Mouse (Mus musculus) kidney, embryonic 14.5 days (tissue): ENCODE measurements around the gene Fam131c. TPM values are rescaled to one million over a fixed set of nuclear protein-coding genes. Genes with fewer than 3 reads are reported as not detected.

ENCODE experiments used
- ATAC-seq: fragments of 200-750 bp; cut with Nextera tagmentation; 2 replicates; pipeline ENCODE4 v1.8.0; 2017; ENCODE audit warnings: moderate number of reproducible peaks, mild to moderate bottlenecking, moderate TSS enrichment, moderate library complexity; ENCODE audit not compliant: low FRiP score, low TSS enrichment
- H3K27ac ChIP-seq: fragments of 300-500 bp; sonication (generic); 2 replicates; pipeline ENCODE4 v1.5.1; 2014; ENCODE audit warnings: low read depth, mild to moderate bottlenecking, low read length, moderate library complexity, mixed read lengths
- H3K27me3 ChIP-seq: fragments of 300-500 bp; sonication (generic); 2 replicates; pipeline ENCODE4 v1.6.1; 2014; ENCODE audit warnings: mild to moderate bottlenecking, low read length; ENCODE audit not compliant: control insufficient read depth, insufficient read depth
- H3K36me3 ChIP-seq: fragments of 300-500 bp; sonication (generic); 2 replicates; pipeline ENCODE4 v1.6.1; 2014; ENCODE audit warnings: low read length, mixed read lengths; ENCODE audit not compliant: control insufficient read depth, insufficient read depth
- H3K4me1 ChIP-seq: fragments of 300-500 bp; sonication (generic); 2 replicates; pipeline ENCODE4 v1.6.1; 2014; ENCODE audit warnings: low read length, mixed read lengths; ENCODE audit not compliant: control insufficient read depth, insufficient read depth
- H3K4me2 ChIP-seq: fragments of 300-500 bp; sonication (generic); replicated peaks from 2 replicates; pipeline ENCODE4 v1.6.1; 2014; ENCODE audit warnings: low read depth, mild to moderate bottlenecking, low read length
- H3K4me3 ChIP-seq: fragments of 300-500 bp; sonication (generic); 2 replicates; pipeline ENCODE4 v1.5.1; 2014; ENCODE audit warnings: mild to moderate bottlenecking, low read length
- H3K9ac ChIP-seq: fragments of 300-500 bp; sonication (generic); 2 replicates; pipeline ENCODE4 v1.6.1; 2014; ENCODE audit warnings: low read depth, mild to moderate bottlenecking, low read length, moderate library complexity
- H3K9me3 ChIP-seq: fragments of 300-500 bp; sonication (generic); 2 replicates; pipeline ENCODE4 v1.6.1; 2016; ENCODE audit warnings: low read length; ENCODE audit not compliant: control insufficient read depth
- WGBS: fragments of 180-500 bp; shearing (Covaris S2); extraction: QIAGEN DNeasy Blood & Tissue Kit; methylation state at CpG from one replicate; pipeline ENCODE4 v1.1.7; 2014; 5-methylcytosine and 5-hydroxymethylcytosine counted together
- microRNA-seq: library from miRNA; unstranded; fragments of <30 nt; microRNA quantifications from one replicate; pipeline ENCODE4, GENCODE M21; 2016
- polyA plus RNA-seq: library from polyadenylated mRNA; unstranded; fragments of >200 nt; fragmentation: Nextera tagmentation; extraction: Ambion mirVana; gene quantifications from 2 replicates; pipeline ENCODE4 v1.2.1, GENCODE M21; 2014

The Fam131c gene
- polyA plus RNA-seq, 1 experiment from 2014 or later: 1.9 TPM

GRCm38 (mm10) chr4:141430997-141431396 lies 63.0 kb downstream of the Fam131c start:
- Histone ChIP-seq H3K4me3 (no peak overlapping the region), H3K27ac (no peak overlapping the region), H3K4me2 (no peak overlapping the region), H3K4me1 (peaks cover 3% of the 10 kb centered on the region), H3K9me3 (no peaks in the 10 kb centered on the region), H3K36me3 (no peaks in the 10 kb centered on the region), H3K27me3 (no peaks in the 10 kb centered on the region), H3K9ac (no peak overlapping the region)
- WGBS: 47% methylated on average over 9 of the region's 9 CpGs
- peak; percentile 32; the same call in 1 of the 2 replicates for ATAC-seq

GRCm38 (mm10) chr4:141432666-141433065 lies 64.6 kb downstream of the Fam131c start:
- 64% methylated on average over 14 of the region's 14 CpGs for WGBS
- H3K4me2 ChIP-seq: no peak overlapping the region
- no peak overlapping the region for H3K9ac ChIP-seq
- H3K27me3 ChIP-seq: no peaks in the 10 kb centered on the region
- ATAC-seq: no peak
- H3K4me1 ChIP-seq: no peaks in the 10 kb centered on the region
- H3K4me3 ChIP-seq: no peak overlapping the region
- H3K27ac ChIP-seq: no peak overlapping the region
- H3K9me3 ChIP-seq: no peaks in the 10 kb centered on the region
- H3K36me3 ChIP-seq: no peaks in the 10 kb centered on the region

GRCm38 (mm10) chr4:141433191-141433590 lies 65.2 kb downstream of the Fam131c start:
- Histone ChIP-seq H3K36me3 (no peaks in the 10 kb centered on the region), H3K9ac (no peak overlapping the region), H3K9me3 (no peaks in the 10 kb centered on the region), H3K4me2 (no peak overlapping the region), H3K27ac (no peak overlapping the region), H3K4me3 (no peak overlapping the region), H3K4me1 (no peaks in the 10 kb centered on the region), H3K27me3 (no peaks in the 10 kb centered on the region)
- no peak for ATAC-seq
- 86% methylated on average over 18 of the region's 18 CpGs for WGBS

Small RNA genes lying within 50 kb of the gene (microRNA-seq; reads per million reads assigned to microRNA genes)
- gene Gm25690: not detected

Other genes starting within 250 kb of the Fam131c start
- 23.3 and 46.4 TPM in 2 replicates for gene Szrd1, start 228.4 kb upstream of the Fam131c start, polyA plus RNA-seq
- 22.0 and 26.8 TPM in 2 replicates for gene Fbxo42, start 220.3 kb upstream of the Fam131c start, polyA plus RNA-seq
- 3.6 and 5.0 TPM in 2 replicates for gene Rsg1, start 154.3 kb upstream of the Fam131c start, polyA plus RNA-seq
- 6.8 and 7.4 TPM in 2 replicates for gene Arhgef19, start 128.7 kb upstream of the Fam131c start, polyA plus RNA-seq
- gene Epha2, start 67.0 kb upstream of the Fam131c start, polyA plus RNA-seq: 3.7 and 3.9 TPM in 2 replicates
- gene Clcnka, start 30.5 kb downstream of the Fam131c start, polyA plus RNA-seq: 2.0 and 3.9 TPM in 2 replicates
- 3.6 and 6.0 TPM in 2 replicates for gene Clcnkb, start 47.8 kb downstream of the Fam131c start, polyA plus RNA-seq
- gene Hspb7, start 52.6 kb downstream of the Fam131c start, polyA plus RNA-seq: 0.09 TPM in 1 of 2 replicates, not detected in the other
- gene Srarp, start 67.9 kb downstream of the Fam131c start, polyA plus RNA-seq: not detected in 2 replicates
- 28.0 and 37.3 TPM in 2 replicates for gene Zbtb17, start 76.4 kb downstream of the Fam131c start, polyA plus RNA-seq
- gene Spen, start 170.4 kb downstream of the Fam131c start, polyA plus RNA-seq: 13.1 and 19.3 TPM in 2 replicates
- 49.4 and 71.3 TPM in 2 replicates for gene Fblim1, start 237.9 kb downstream of the Fam131c start, polyA plus RNA-seq